Mouse (Mus musculus) frontal cortex, adult (tissue): ENCODE data around the gene Tmem186.

Experiments used
- ATAC-seq: cut with Nextera tagmentation; 2 replicates; pipeline ENCODE4 v1.9.2; 2017; ENCODE audit warnings: mild to moderate bottlenecking, moderate library complexity, mixed read lengths; ENCODE audit not compliant: low TSS enrichment

The Tmem186 gene

DNA sequence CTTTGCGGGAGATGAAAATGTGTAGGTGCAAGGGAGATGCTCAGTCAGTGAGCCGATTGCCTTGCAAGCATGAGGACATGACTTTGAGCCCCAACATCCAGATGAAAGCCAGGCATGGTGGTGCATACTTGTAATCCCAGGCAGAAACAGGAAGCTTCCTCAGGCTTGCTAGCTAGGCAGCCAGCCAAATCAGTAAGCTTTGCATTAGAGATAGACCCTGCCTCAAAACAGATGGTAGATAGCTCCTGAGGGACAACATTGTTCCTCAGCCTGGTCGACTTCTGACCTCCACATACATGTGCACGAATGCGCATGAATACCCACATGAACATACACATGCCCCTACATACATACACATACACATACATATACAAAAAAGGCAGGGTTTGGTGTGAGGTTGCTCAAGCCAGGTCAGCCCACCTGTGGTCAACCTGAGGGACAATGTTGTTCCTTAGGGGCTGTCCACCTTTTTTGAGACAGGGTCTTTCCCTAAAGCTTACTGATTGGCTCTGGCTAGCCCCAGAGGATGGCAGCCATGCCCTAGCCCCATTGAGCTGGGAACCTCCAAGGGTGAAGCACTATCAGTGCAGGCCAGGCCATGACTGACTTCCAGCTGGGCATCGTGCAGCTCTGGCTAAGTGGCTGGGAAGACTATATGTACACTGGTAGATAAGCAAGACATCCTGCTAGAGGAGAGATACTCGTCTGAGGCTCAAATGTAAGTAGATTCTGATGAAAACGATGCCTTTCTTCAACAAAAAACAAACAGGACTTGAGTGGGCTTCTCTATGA, 25.1 kb downstream of the Tmem186 start:
- no peak for ATAC-seq

- no peak for ATAC-seq
Observed at GRCm38 (mm10) chr16:8610397-8610796, 27.1 kb downstream of the Tmem186 start.

DNA sequence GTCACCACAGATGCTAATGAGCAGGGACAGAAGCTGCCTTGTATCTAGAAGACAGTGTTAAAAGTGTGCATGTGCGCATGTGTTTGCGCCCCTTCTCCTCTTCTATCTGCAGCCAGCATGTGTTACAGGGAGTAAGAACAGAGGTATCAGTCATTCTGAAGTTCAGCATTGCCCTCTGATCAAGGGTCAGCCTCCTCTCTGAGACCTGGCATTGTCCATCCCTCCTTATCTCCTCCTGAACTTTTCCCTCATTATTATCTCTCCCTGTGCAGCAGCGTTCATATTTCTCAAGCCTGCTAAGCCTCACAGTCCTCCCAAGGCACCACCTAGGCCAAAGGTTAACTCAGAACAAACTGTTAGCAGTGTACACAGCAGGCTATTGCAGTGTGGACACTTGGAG, 33.7 kb downstream of the Tmem186 start:
- ATAC-seq, result no peak

DNA sequence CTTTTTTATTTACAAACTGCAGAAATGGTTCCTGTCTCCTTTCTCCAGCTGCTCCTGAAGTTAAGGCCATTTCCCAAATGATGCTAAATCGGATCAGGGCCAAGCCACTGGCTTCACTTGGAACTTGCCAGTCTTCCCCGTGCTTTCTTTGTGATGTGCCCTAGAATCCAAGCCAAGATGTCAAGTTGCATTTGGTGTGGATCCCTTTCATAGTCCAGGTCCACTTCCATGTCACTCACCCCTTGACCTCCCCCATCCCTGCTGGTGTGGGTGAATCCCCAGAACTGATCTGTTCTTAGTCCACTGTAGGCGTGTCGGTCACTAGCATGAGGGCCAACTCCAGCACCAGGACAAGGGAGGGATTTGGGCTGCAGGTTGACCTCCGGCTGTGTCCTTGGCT, 40.0 kb downstream of the Tmem186 start:
- ATAC-seq, result no peak

DNA sequence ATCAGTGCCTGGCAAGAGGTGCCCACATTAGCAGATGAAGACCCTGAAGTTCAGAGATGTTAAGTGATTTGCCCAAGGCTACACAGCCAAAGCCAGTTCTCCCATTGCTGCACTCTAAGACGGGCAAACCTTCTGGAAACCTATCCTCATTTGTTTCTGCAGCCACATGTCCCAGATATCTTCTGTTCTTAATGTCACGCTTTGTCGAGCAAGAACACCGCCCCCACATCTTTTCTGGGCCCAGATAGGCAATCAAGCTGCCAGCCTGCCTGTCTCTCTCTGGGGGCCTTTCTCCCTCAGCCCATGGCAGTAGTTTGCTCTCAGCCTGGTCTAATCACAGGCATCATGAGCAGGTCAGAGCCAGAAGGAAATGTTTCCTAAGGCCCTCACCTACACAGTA, 41.2 kb downstream of the Tmem186 start:
- peak; percentile 77 for ATAC-seq

DNA sequence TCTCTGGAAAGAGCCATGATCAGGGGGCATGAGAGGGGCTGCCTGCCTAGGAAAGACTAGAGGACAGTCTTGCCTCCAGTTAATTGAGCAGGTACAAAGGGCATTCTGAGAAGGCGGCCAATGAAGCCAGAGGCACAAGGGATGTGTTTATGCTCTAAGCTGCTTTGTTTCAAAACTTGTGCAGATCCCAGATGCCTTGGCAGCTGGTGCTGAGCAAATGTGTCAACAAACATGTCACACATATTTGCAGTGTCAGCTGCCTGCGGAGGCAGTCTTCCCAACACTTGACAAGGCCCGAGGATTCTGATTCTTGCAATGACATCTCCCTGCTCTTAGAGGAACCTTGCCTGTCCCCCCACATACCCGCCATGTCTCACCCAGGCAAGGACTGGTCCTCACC, 42.1 kb downstream of the Tmem186 start:
- peak; percentile 74 for ATAC-seq

GRCm38 (mm10) chr16:8585056-8585455, 52.5 kb downstream of the Tmem186 start:
- no peak for ATAC-seq

DNA sequence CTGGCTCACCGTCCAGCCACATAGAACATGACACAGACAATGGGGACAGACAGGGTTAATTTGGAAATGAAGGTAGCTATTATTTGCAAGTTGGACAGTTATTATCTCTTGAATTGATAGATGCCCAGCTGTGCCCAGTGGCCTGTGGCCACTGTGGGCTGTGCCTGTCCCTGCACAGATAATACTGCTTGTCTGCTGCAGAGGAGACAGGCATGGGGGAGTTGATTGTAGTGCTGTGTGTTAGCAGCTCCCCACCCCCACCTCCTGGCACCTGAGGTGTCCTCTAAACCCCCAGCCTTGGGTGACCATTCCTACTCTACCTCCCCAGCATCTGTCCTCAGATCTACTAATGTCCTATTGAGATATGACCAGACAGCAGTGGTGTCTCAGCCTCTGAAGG, 53.3 kb downstream of the Tmem186 start:
- ATAC-seq, result no peak
